Mouse (Mus musculus): ENCODE measurements at regions not wholly inside any gene's neighbourhood (a gene's known extent, or its start where the extent isn't known, plus 50 kb on each side); places are given as distances from the start of the nearest gene placed in this dataset.

DNA sequence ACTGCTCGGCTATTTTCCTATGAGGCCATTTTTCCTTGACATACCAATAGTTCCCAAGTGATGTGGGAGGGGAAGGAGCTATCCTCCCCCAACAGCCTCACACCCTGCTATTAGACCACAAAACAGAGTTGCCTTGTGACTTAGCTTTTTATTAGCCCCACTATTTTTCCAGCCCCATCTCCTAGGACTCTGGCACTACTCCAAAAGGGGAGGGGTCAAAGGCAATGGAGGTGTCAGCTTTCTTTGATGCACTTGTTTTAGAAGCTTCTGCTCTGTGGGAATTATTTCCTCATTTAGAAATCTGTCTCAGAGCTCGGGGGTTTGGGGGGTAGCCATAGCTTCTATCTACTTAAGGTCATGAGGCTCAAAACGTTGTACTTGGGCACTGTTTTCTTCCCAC, 81.6 kb upstream of the Dlx6 start:
- H3K79me2 ChIP-seq (ENCODE audit: control insufficient read depth, insufficient read depth, low read length, poor library complexity): no peaks in the 10 kb centered on the region
- no peaks in the 10 kb centered on the region for H3K27me3 ChIP-seq (ENCODE audit: control insufficient read depth in 1 of 2, insufficient read depth in 2 of 2, low read length in 2 of 2)
- no peak overlapping the region for H3K9ac ChIP-seq (ENCODE audit: control insufficient read depth, low read depth, low read length, poor library complexity, severe bottlenecking)
- H3K4me3 ChIP-seq (ENCODE audit: control insufficient read depth in 1 of 2, insufficient read depth in 1 of 2, low read depth in 2 of 2, low read length in 2 of 2): no peak overlapping the region
- H3K27ac ChIP-seq (ENCODE audit: control insufficient read depth, low read depth, low read length): no peak overlapping the region
- no peaks in the 10 kb centered on the region for H3K9me3 ChIP-seq (replicated peaks; ENCODE audit: insufficient read depth, low read length)
- DNase-seq (ENCODE audit: low read depth, low spot score): peak; percentile 1
- H3K4me1 ChIP-seq (ENCODE audit: control insufficient read depth in 1 of 2, insufficient read depth in 2 of 2, low read length in 2 of 2): no peaks in the 10 kb centered on the region
- no peaks in the 10 kb centered on the region for H3K36me3 ChIP-seq (ENCODE audit: control insufficient read depth in 1 of 2, insufficient read depth in 2 of 2, low read length in 2 of 2)
- TF ChIP-seq TBP (IDR thresholded peaks at IDR 0.05; ENCODE audit: low read depth, low read length) (no peak), SIN3A (IDR thresholded peaks at IDR 0.05; ENCODE audit: low read length) (no peak), GABPA (IDR thresholded peaks at IDR 0.05; ENCODE audit: low read depth, low read length) (no peak), HCFC1 (IDR thresholded peaks at IDR 0.05; ENCODE audit: low read depth, low read length) (no peak), ZMIZ1 (IDR thresholded peaks at IDR 0.05; ENCODE audit: low read depth, low read length) (no peak), E2F4 (IDR thresholded peaks at IDR 0.05; ENCODE audit: borderline replicate concordance, low read depth, low read length) (no peak)

DNA sequence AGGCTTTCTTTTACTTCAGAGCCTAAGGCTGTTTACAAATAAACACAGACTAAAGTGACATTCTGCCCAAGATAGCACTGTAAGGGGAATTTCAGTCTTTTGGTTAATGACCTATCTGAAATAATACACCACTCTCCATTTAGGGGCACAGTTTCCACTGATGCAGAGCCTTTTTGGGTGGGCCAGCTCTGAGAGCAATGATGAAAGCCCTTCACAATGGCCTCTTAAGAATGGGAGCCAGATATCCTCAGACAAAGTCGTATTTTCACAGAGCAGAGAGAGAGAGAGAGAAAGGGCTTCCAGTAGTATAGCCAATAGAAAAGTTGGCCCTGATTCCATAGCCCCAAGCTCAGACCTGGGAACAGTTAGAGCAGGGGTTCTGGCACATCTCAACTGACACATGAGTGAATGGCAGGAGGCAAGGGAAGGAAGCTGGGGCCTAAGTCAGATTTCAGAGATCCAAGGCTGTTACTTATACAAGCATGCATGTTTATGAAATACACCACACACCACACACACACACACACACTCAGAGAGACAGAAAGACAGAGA, 77.1 kb upstream of the Dlx6 start:
- no peak overlapping the region for H3K9ac ChIP-seq (ENCODE audit: control insufficient read depth, low read depth, low read length, poor library complexity, severe bottlenecking)
- TF ChIP-seq ZKSCAN1 (IDR thresholded peaks at IDR 0.05; ENCODE audit: low read depth, low read length) (no peak), GABPA (IDR thresholded peaks at IDR 0.05; ENCODE audit: low read depth, low read length) (no peak), POLR2AphosphoS2 (IDR thresholded peaks at IDR 0.05; ENCODE audit: low read length) (no peak), JUND (IDR thresholded peaks at IDR 0.05; ENCODE audit: low read depth, low read length) (no peak), GATA1 (IDR thresholded peaks at IDR 0.05; ENCODE audit: low read depth, low read length) (no peak), NRF1 (IDR thresholded peaks at IDR 0.05; ENCODE audit: insufficient read depth, low read depth, low read length, poor library complexity, severe bottlenecking) (no peak), ETS1 (IDR thresholded peaks at IDR 0.05; ENCODE audit: low read depth, low read length) (no peak), ZMIZ1 (IDR thresholded peaks at IDR 0.05; ENCODE audit: low read depth, low read length) (no peak), CTCF (IDR thresholded peaks at IDR 0.05 in 2 of 3, conservative IDR thresholded peaks at IDR 0.05 in 1 of 3; ENCODE audit: control insufficient read depth in 1 of 3, insufficient read depth in 1 of 3, low read depth in 2 of 3, low read length in 3 of 3, poor library complexity in 1 of 3, severe bottlenecking in 1 of 3) (no peak)
- H3K27ac ChIP-seq (ENCODE audit: control insufficient read depth, low read depth, low read length): no peak overlapping the region
- no peak overlapping the region for H3K4me3 ChIP-seq (ENCODE audit: control insufficient read depth in 1 of 2, insufficient read depth in 1 of 2, low read depth in 2 of 2, low read length in 2 of 2)
- no peaks in the 10 kb centered on the region for H3K36me3 ChIP-seq (ENCODE audit: control insufficient read depth in 1 of 2, insufficient read depth in 2 of 2, low read length in 2 of 2)
- H3K79me2 ChIP-seq (ENCODE audit: control insufficient read depth, insufficient read depth, low read length, poor library complexity): no peaks in the 10 kb centered on the region
- no peak for DNase-seq (ENCODE audit: low read depth, low spot score)
- H3K9me3 ChIP-seq (replicated peaks; ENCODE audit: insufficient read depth, low read length): no peaks in the 10 kb centered on the region
- H3K4me1 ChIP-seq (ENCODE audit: control insufficient read depth in 1 of 2, insufficient read depth in 2 of 2, low read length in 2 of 2): no peaks in the 10 kb centered on the region
- no peaks in the 10 kb centered on the region for H3K27me3 ChIP-seq (ENCODE audit: control insufficient read depth in 1 of 2, insufficient read depth in 2 of 2, low read length in 2 of 2)

DNA sequence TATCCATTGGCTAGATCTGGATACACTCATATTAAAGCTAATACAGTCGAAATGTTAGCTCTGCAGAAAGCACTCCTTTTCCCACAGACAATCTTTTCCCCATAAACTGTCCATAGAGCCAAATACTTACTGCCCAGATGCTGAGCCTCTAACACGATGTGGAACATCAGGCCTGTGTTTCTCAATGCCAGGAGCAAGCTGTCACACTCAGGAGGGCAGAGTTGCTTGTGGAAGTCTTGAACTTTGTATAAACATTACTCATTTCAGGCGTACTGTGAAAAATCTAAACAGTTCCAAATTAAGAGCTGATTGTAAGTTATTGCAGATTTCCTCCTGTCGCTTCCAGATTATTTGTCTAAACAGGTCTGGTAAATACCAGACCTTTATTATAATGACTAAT, 75.6 kb upstream of the Dlx6 start:
- H3K9me3 ChIP-seq (replicated peaks; ENCODE audit: insufficient read depth, low read length): no peaks in the 10 kb centered on the region
- no peaks in the 10 kb centered on the region for H3K79me2 ChIP-seq (ENCODE audit: control insufficient read depth, insufficient read depth, low read length, poor library complexity)
- no peaks in the 10 kb centered on the region for H3K27me3 ChIP-seq (ENCODE audit: control insufficient read depth in 1 of 2, insufficient read depth in 2 of 2, low read length in 2 of 2)
- no peaks in the 10 kb centered on the region for H3K4me1 ChIP-seq (ENCODE audit: control insufficient read depth in 1 of 2, insufficient read depth in 2 of 2, low read length in 2 of 2)
- no peaks in the 10 kb centered on the region for H3K36me3 ChIP-seq (ENCODE audit: control insufficient read depth in 1 of 2, insufficient read depth in 2 of 2, low read length in 2 of 2)
- H3K4me3 ChIP-seq (ENCODE audit: control insufficient read depth in 1 of 2, insufficient read depth in 1 of 2, low read depth in 2 of 2, low read length in 2 of 2): no peak overlapping the region
- no peak for DNase-seq (ENCODE audit: low read depth, low spot score)
- H3K9ac ChIP-seq (ENCODE audit: control insufficient read depth, low read depth, low read length, poor library complexity, severe bottlenecking): no peak overlapping the region
- no peak overlapping the region for H3K27ac ChIP-seq (ENCODE audit: control insufficient read depth, low read depth, low read length)
- TF ChIP-seq JUND (IDR thresholded peaks at IDR 0.05; ENCODE audit: low read depth, low read length) (no peak), ETS1 (IDR thresholded peaks at IDR 0.05; ENCODE audit: low read depth, low read length) (no peak), ZKSCAN1 (IDR thresholded peaks at IDR 0.05; ENCODE audit: low read depth, low read length) (no peak), KAT2A (conservative IDR thresholded peaks at IDR 0.05; ENCODE audit: low read depth, low read length) (no peak), CHD2 (IDR thresholded peaks at IDR 0.05; ENCODE audit: low read length) (no peak), UBTF (IDR thresholded peaks at IDR 0.05; ENCODE audit: borderline replicate concordance, insufficient read depth, low read depth, low read length) (no peak), MYC (IDR thresholded peaks at IDR 0.05; ENCODE audit: low read depth, low read length) (no peak), GABPA (IDR thresholded peaks at IDR 0.05; ENCODE audit: low read depth, low read length) (no peak), ZC3H11A (IDR thresholded peaks at IDR 0.05; ENCODE audit: low read depth, low read length) (no peak)
